Mouse (Mus musculus) left cerebral cortex, postnatal 36 days (tissue): ENCODE measurements around the gene Zc3h12b. TPM values are rescaled to one million over a fixed set of nuclear protein-coding genes. Genes with fewer than 3 reads are reported as not detected.

ENCODE experiments used
- DNase-seq, 2 experiments: peaks; one replicate each; pipeline ENCODE4 v3.0.0; 2021 to 2022; ENCODE audit warnings: low spot score in 2 of 2, mixed read lengths in 1 of 2
- intact Hi-C: fragments of 180-260 bp; cut with DNase I; formaldehyde crosslinking; loops from one replicate; pipeline ENCODE4 v1.15.1; 2025
- total RNA-seq, 2 experiments: library from RNA; stranded (reverse); gene quantifications; 2 replicates each; pipeline ENCODE4 v1.2.3; 2021

The Zc3h12b gene
- total RNA-seq, 2 experiments from 2014 or later, result 31.3 to 35.0 TPM

DNA sequence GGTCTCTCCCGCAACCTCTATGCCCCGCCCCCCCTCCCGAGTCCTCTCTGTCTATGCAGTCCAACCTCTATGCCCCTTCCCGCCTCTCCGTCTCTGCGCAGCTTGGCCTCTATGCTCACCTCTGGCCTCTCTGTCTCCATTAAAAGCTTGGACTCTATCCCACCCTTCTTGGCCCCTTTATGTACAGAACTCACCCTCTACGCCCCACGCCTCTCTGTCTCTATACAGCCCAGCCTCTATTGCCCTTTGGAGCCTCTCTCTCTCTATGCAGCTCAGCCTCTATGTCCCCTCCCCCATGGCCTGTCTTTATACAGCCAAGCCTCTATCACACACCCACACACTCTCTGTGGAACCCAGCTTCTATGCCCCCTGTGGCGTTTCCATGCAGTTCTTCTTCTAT, 258.5 kb downstream of the Zc3h12b start:
- DNase-seq, result no peak
- intact Hi-C loops, result no loop called here

Other genes with a start within 250 kb of the Zc3h12b start
- not detected for gene Asb12, start 153.7 kb upstream of the Zc3h12b start, total RNA-seq
- gene Pfn5, start 153.6 kb upstream of the Zc3h12b start, total RNA-seq, result not detected
- gene Zc4h2, start 53.2 kb upstream of the Zc3h12b start, total RNA-seq, result 10 to 100 TPM; 19.9 to 22.3 TPM
- 10 to 100 TPM; 44.6 to 60.7 TPM for gene Las1l, start 245.3 kb downstream of the Zc3h12b start, total RNA-seq